Mouse (Mus musculus) embryo, embryonic 9.5 days (tissue): ENCODE data around the gene Sap30bp.

Experiments used
- DNase-seq: peaks from one replicate; pipeline ENCODE4 v3.0.0-alpha.2; 2017; ENCODE audit errors: extremely low spot score

Sap30bp gene

GRCm38 (mm10) chr11:115904956-115905790 lies 27.9 kb upstream of the Sap30bp start:
- DNase-seq = no peak

GRCm38 (mm10) chr11:115906116-115906515 lies 27.0 kb upstream of the Sap30bp start:
- no peak for DNase-seq

DNA sequence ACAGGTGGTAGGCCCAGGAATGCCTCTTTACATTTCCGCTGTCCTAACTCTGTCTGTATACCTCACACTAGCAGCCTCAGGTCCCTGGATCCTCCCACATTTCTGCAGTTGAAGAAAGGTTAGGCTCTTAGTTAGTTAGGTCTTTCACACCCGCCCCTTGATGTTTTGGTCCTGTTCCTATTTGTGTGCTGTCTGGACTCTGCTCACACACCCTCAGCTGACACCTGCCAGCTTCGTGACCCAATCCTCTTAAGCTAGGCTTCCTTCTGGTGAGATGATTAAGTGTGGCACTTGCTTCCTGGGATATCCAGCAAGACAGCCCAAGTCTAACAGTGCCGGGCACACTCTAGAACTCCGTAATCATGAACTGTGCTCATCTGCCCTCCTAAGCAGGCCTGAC lies 26.6 kb upstream of the Sap30bp start:
- no peak for DNase-seq

DNA sequence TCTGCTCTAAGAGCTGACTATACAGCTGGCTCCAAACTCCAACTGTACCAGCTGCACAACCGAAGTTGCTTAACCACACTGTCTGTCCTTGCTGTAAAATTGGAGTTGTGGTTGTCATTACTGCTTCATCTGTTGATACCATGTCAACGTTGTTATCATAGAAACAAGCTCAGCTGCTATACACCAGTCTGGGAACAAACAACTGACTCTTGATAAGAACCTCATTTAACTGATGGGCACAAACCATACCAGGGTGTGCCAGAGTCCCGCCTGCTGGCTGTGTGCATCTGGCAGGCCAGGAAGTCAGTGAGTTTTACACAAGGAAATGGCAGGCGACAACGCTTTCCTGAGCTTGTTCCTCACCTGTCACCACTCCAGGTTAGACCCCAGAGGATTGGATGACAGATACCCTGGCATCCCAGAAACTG lies 21.9 kb upstream of the Sap30bp start:
- no peak for DNase-seq

DNA sequence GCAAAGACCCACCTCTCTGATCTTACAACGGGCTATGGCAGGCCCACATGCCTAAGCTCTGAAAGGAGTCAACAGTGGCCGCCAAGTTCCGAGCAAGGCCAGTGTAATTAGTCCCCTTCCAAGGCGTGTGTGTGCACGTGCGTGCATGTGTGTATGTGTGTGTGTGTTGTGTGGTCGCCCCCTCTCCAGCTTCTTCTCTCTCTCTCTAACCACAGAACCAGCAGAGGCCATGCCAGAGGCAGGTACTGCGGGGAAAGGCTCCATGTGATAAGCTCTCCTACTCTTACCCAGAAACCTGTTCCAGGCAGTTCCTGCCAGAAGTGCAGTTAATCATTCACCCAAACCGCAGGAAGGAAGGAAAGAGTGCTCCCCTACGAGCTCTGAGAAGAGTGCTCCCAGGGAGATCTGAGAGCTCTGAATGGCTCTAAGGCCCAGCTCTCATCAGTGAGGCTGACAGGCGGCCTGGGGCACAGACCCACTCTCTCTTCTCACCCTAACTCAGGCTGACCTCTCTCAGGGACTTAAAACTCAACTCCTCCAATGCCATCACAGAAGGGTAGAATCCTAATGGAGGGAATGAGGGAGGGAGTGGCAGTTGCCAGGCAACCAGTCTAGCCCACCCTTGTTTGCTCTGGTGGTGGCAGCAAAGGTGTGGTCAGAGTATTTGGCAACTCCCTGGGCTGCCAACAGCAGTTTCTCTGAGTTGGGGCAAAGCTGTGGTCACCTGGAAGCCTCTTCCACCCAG lies 21.3 kb upstream of the Sap30bp start, which contains the start of gene Smim6:
TSS of gene Smim6 (plus strand) at position 386 of the 745 bp plus-strand sequence.
- no peak for DNase-seq

- no peak for DNase-seq
Observed at GRCm38 (mm10) chr11:115916579-115916978, 16.5 kb upstream of the Sap30bp start.

DNA sequence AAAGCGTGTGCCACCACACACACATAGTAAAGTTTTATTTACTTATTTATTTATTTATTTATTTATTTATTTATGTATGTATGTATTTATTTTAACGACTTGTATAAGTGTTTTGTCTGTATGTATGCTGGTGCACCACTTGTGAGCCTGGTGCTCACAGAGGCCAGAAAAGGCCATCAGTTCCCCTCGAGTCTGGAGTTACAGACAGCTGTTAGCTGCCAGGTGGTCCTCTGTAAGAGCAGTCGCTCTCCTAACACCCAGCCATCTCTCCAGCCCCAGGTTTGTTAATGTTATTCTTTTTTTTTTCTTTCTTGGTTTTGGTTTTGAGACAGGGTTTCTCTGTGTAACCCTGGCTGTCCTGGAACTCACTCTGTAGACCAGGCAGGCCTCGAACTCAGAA lies 14.4 kb upstream of the Sap30bp start:
- DNase-seq = no peak

DNA sequence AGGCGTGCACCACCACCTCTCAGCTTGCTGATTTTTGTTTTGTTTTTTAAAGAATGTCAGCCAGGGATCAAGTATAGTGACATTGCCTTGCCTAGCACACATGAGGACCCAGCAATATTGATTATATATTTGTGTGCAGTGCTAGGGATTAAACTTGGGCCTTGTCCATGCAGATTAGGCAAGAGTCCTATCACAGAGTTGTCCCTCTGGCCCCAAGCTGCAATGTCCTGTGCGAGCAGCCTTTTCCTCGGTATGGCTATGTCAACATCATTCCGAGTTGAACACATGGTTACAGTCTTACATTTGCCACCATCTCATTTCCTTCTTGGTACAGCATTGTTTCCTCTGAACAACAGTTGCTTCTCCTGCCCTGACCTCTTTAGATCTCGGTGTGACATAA lies 14.0 kb upstream of the Sap30bp start:
- DNase-seq = no peak

- DNase-seq = no peak
Observed at GRCm38 (mm10) chr11:115920110-115920818, 12.8 kb upstream of the Sap30bp start.

GRCm38 (mm10) chr11:115921986-115922385 lies 11.1 kb upstream of the Sap30bp start:
- DNase-seq = no peak

DNA sequence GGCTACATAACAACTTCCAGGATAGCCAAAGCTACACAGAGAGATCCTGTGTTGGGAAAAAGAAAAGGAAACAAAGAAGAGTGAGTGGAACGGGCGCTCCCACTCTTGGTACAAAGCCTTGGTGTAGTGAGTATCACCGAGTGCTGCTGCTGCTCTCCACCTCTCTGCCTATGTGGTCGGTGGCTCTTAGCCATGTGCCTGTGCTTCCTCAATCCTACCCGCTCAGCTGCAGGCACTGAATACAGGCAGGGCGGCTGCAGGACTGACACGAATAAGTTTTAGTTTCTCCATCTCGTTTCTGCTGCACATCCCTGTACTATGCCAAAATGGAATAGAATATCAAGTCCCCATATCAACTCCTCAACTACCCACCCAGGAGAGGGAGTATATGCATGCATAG lies 4.1 kb upstream of the Sap30bp start:
- no peak for DNase-seq

GRCm38 (mm10) chr11:115929818-115930217 lies 3.3 kb upstream of the Sap30bp start:
- no peak for DNase-seq

DNA sequence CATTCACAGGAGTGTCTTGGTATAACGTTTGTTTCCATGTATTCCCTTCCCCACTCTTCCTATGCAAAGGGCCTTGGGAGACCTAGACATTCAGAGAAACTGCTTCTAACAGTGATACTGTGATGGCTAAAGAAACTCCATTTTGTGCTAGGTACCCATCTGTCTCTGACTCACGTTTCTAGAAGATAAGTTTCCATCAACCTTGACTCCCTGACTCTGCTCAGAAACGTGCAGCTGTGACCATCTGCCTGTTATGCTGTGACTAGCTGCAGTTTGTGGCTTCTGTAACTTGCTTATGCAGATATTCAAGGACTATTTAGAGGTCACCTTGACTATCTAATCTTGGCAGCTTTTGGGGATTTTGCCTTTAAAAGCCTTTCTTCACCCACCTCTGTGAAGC lies 1.8 kb upstream of the Sap30bp start:
- no peak for DNase-seq

- no peak for DNase-seq
Observed at GRCm38 (mm10) chr11:115933747-115934110, 647 bp downstream of the Sap30bp start.

GRCm38 (mm10) chr11:115939690-115940329 lies 6.7 kb downstream of the Sap30bp start:
- DNase-seq = peak; percentile 48

- DNase-seq = no peak
Observed at GRCm38 (mm10) chr11:115941980-115942379, 8.9 kb downstream of the Sap30bp start.

GRCm38 (mm10) chr11:115945247-115945646 lies 12.2 kb downstream of the Sap30bp start:
- DNase-seq = no peak

- DNase-seq = no peak
Observed at GRCm38 (mm10) chr11:115946221-115946828, 13.2 kb downstream of the Sap30bp start.

- DNase-seq = no peak
Observed at GRCm38 (mm10) chr11:115948316-115948715, 15.2 kb downstream of the Sap30bp start.

DNA sequence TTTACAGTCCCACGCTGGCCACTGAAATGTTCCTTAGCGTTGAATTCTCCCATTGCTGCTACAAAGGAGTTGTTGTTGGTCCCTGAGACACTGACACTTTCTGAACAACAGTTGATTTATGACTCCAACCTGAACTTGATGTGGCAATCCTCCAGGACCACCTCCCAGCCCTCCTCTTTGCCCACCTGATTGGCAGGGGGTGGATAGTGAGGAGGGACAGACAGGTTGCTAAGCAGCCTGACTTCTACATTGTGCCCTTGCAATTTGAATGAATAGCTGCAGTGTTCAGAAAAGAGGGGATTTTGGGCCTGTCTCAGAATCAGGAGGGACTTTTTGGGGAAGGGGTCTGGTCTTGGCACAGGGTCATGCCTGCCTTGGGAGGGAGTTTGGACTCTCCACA lies 17.6 kb downstream of the Sap30bp start:
- no peak for DNase-seq

DNA sequence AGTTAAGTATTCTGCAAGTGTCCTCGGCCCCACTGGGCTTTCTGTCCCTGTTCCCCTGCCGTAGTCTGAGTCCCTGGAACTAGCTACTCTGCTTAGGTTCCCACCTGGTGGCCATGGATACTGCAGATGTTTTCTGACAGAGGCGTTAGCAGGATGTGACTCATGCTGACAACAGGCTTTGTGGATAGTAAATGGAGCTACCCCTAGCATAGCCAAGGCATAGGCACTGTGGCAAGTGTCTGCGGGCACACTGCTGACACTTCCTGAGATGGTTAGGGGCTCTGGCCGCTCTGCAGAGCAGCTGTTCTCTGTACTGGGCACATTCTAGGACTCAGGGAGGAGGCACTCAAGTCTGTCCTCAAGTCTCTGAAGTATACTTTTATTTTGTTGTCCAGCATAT lies 21.6 kb downstream of the Sap30bp start:
- DNase-seq = no peak
